Mouse (Mus musculus): ENCODE data around the gene Gna11. TPM values are rescaled to one million over a fixed set of nuclear protein-coding genes. Genes with fewer than 3 reads are reported as not detected.

The Gna11 gene
- total RNA-seq, 1 experiment: 53.4 TPM

DNA sequence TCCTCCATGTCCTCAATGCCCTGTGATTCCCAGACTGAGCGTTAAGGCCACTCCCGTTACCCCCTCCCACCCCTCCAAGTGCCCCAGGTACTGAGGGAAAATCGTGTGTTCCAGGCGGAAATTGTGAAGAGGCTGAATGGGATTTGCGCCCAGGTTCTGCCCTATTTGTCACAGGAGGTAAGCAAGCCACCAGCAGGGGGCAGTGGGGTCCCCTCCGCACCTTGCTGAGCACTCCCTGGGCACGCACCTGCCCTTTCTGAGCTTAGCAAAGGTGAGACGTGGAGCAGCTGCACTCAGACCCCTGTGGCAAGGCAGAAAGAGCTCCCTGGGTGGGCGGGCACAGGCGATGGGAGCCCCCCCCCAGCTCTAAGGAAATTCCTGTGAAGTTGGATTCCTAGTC lies 19.7 kb upstream of the Gna11 start:
- in situ Hi-C loops (cut with MboI; ENCODE audit: low sequenced_read_pairs in 2 of 2, unreplicated experiment in 2 of 2): no loop called here
- peaks cover 6% of the 10 kb centered on the region for H3K36me3 ChIP-seq (ENCODE audit: control insufficient read depth, insufficient read depth, low read length, poor library complexity, severe bottlenecking)
- H3K9me3 ChIP-seq (ENCODE audit: control insufficient read depth, insufficient read depth, low read depth, low read length): no peaks in the 10 kb centered on the region
- peaks cover 8 to 40% of the 10 kb centered on the region in 2 experiments; a peak in 3 of 4 replicates for H3K4me1 ChIP-seq (ENCODE audit: control insufficient read depth in 2 of 2, insufficient read depth in 2 of 2, low read length in 2 of 2, poor library complexity in 1 of 2)
- TF ChIP-seq ZC3H11A (IDR thresholded peaks at IDR 0.05; ENCODE audit: borderline replicate concordance, low read depth, low read length) (no peak; the same call in 1 of the 2 replicates), ZNF384 (IDR thresholded peaks at IDR 0.05; ENCODE audit: low read depth, low read length) (no peak)
- H3K27ac ChIP-seq (ENCODE audit: insufficient read depth, low read depth, low read length, poor library complexity, severe bottlenecking): no peak overlapping the region
- peak overlapping the region; percentile 18 to 45; a peak in 2 of 4 replicates for H3K4me3 ChIP-seq (ENCODE audit: insufficient read depth in 1 of 2, low read depth in 1 of 2, low read length in 2 of 2, poor library complexity in 1 of 2, severe bottlenecking in 1 of 2)
- DNase-seq (ENCODE audit: low read depth, low spot score): peak; percentile 73
- H3K9ac ChIP-seq (ENCODE audit: insufficient read depth, low read depth, low read length, poor library complexity, severe bottlenecking): peak overlapping the region; percentile 26; the same call in 1 of the 2 replicates

DNA sequence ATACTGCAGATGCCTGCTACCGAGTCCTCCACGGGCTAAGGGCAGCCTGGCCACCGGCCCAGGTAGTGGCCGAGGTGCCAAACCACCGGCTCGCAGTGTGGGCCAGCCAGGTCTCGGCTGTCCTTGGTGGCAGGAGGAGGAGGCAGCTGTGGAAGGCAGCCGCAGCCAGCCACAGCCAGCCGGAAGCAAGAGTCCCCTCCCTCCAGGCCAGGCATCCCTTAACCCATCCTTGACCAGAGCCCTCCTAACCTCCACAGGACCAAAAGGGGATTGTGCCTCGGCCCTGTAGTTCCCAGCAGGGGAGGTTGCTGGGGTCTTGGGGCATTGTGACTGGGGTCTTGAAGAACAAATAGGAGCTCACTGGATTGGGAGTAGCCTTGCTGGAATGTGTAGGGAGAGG lies 19.2 kb upstream of the Gna11 start:
- Histone ChIP-seq H3K4me1 (ENCODE audit: control insufficient read depth in 2 of 2, insufficient read depth in 2 of 2, low read length in 2 of 2, poor library complexity in 1 of 2) (peaks cover 8 to 40% of the 10 kb centered on the region in 2 experiments; a peak in 3 of 4 replicates), H3K9ac (ENCODE audit: insufficient read depth, low read depth, low read length, poor library complexity, severe bottlenecking) (peak overlapping the region; percentile 26; the same call in 1 of the 2 replicates), H3K4me3 (ENCODE audit: insufficient read depth in 1 of 2, low read depth in 1 of 2, low read length in 2 of 2, poor library complexity in 1 of 2, severe bottlenecking in 1 of 2) (peak overlapping the region; percentile 18 to 45), H3K36me3 (ENCODE audit: control insufficient read depth, insufficient read depth, low read length, poor library complexity, severe bottlenecking) (peaks cover 6% of the 10 kb centered on the region), H3K27ac (ENCODE audit: insufficient read depth, low read depth, low read length, poor library complexity, severe bottlenecking) (no peak overlapping the region), H3K9me3 (ENCODE audit: control insufficient read depth, insufficient read depth, low read depth, low read length) (no peaks in the 10 kb centered on the region)
- TF ChIP-seq HCFC1 (IDR thresholded peaks at IDR 0.05; ENCODE audit: borderline replicate concordance, insufficient read depth, low read length) (no peak), ZNF384 (IDR thresholded peaks at IDR 0.05; ENCODE audit: low read depth, low read length) (no peak), CHD2 (IDR thresholded peaks at IDR 0.05; ENCODE audit: low read depth, low read length) (no peak), ZC3H11A (IDR thresholded peaks at IDR 0.05; ENCODE audit: borderline replicate concordance, low read depth, low read length) (no peak), MAFK (IDR thresholded peaks at IDR 0.05; ENCODE audit: insufficient read depth, low read depth, low read length) (no peak)
- DNase-seq (ENCODE audit: low read depth, low spot score): peak; percentile 48
- in situ Hi-C loops (cut with MboI; ENCODE audit: low sequenced_read_pairs in 2 of 2, unreplicated experiment in 2 of 2): no loop called here

DNA sequence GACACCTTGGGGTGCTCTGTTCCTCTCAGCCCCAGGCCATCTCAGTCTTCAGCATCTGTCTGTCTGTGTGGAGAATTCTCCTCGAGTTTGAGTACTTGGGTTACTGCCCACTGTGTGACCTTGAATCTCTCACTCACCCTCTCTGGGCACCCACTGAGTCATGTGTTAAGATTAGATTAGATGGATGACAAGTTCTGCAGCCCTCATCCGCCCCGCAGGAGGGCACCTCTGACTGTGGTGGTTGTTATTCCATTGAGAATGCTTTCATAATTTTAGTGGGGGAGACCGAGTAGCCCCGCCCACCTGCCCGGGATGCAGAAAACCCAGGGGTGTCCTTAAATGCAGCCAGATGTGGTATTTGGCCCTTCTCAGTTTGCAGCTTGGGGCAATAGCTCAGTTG lies 18.5 kb upstream of the Gna11 start:
- H3K9ac ChIP-seq (ENCODE audit: insufficient read depth, low read depth, low read length, poor library complexity, severe bottlenecking): no peak overlapping the region

DNA sequence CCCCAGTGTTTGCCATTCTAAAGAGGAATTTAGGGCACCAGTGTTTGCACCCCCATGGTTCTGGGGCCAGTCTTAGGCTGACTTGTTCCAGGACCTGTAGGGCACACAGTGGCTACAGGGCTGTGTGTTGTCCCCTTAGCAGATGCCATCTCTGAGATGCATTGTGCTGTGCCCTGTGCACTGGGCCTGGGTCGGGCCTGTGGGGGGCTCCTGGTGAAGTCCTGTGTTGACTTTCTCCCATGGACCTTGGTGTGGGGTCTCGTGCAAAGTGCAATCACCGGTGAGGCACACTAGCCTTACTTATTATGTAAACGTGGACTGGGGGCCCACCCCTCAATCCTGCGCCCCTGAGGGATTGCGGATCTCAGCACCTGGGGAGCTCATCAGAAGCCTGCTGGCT lies 17.4 kb upstream of the Gna11 start:
- no peak overlapping the region for H3K4me3 ChIP-seq (ENCODE audit: insufficient read depth in 1 of 2, low read depth in 1 of 2, low read length in 2 of 2, poor library complexity in 1 of 2, severe bottlenecking in 1 of 2)
- in situ Hi-C loops (cut with MboI; ENCODE audit: low sequenced_read_pairs in 2 of 2, unreplicated experiment in 2 of 2): no loop called here
- H3K4me1 ChIP-seq (ENCODE audit: control insufficient read depth in 2 of 2, insufficient read depth in 2 of 2, low read length in 2 of 2, poor library complexity in 1 of 2): peaks cover 8 to 37% of the 10 kb centered on the region in 2 experiments; a peak in 3 of 4 replicates
- H3K9ac ChIP-seq (ENCODE audit: insufficient read depth, low read depth, low read length, poor library complexity, severe bottlenecking): no peak overlapping the region
- no peaks in the 10 kb centered on the region for H3K9me3 ChIP-seq (ENCODE audit: control insufficient read depth, insufficient read depth, low read depth, low read length)
- H3K36me3 ChIP-seq (ENCODE audit: control insufficient read depth, insufficient read depth, low read length, poor library complexity, severe bottlenecking): peaks cover 6% of the 10 kb centered on the region
- no peak for TF ChIP-seq ZC3H11A (IDR thresholded peaks at IDR 0.05; ENCODE audit: borderline replicate concordance, low read depth, low read length)
- TF ChIP-seq ZNF384 (IDR thresholded peaks at IDR 0.05; ENCODE audit: low read depth, low read length): no peak
- TF ChIP-seq MAFK (IDR thresholded peaks at IDR 0.05; ENCODE audit: insufficient read depth, low read depth, low read length): no peak
- no peak for TF ChIP-seq HCFC1 (IDR thresholded peaks at IDR 0.05; ENCODE audit: borderline replicate concordance, insufficient read depth, low read length)
- TF ChIP-seq CHD2 (IDR thresholded peaks at IDR 0.05; ENCODE audit: low read depth, low read length): no peak
- no peak overlapping the region for H3K27ac ChIP-seq (ENCODE audit: insufficient read depth, low read depth, low read length, poor library complexity, severe bottlenecking)
- no peak for DNase-seq (ENCODE audit: low read depth, low spot score)

More for the DNA sequence above, 18.5 kb upstream of the Gna11 start:
- TF ChIP-seq HCFC1 (IDR thresholded peaks at IDR 0.05; ENCODE audit: borderline replicate concordance, insufficient read depth, low read length) (no peak), ZC3H11A (IDR thresholded peaks at IDR 0.05; ENCODE audit: borderline replicate concordance, low read depth, low read length) (no peak), MAFK (IDR thresholded peaks at IDR 0.05; ENCODE audit: insufficient read depth, low read depth, low read length) (no peak), ZNF384 (IDR thresholded peaks at IDR 0.05; ENCODE audit: low read depth, low read length) (no peak), CHD2 (IDR thresholded peaks at IDR 0.05; ENCODE audit: low read depth, low read length) (no peak)
- H3K36me3 ChIP-seq (ENCODE audit: control insufficient read depth, insufficient read depth, low read length, poor library complexity, severe bottlenecking): peaks cover 6% of the 10 kb centered on the region
- in situ Hi-C loops (cut with MboI; ENCODE audit: low sequenced_read_pairs in 2 of 2, unreplicated experiment in 2 of 2): no loop called here
- no peak overlapping the region for H3K27ac ChIP-seq (ENCODE audit: insufficient read depth, low read depth, low read length, poor library complexity, severe bottlenecking)
- peaks cover 8 to 38% of the 10 kb centered on the region in 2 experiments; a peak in 3 of 4 replicates for H3K4me1 ChIP-seq (ENCODE audit: control insufficient read depth in 2 of 2, insufficient read depth in 2 of 2, low read length in 2 of 2, poor library complexity in 1 of 2)
- H3K9me3 ChIP-seq (ENCODE audit: control insufficient read depth, insufficient read depth, low read depth, low read length): no peaks in the 10 kb centered on the region
- DNase-seq (ENCODE audit: low read depth, low spot score): no peak
- H3K4me3 ChIP-seq (ENCODE audit: insufficient read depth in 1 of 2, low read depth in 1 of 2, low read length in 2 of 2, poor library complexity in 1 of 2, severe bottlenecking in 1 of 2): peak overlapping the region in 1 of 2 experiments; percentile 18; a peak in 1 of 4 replicates
